Comparison of ENCODE assay signal across 14 mouse cellular contexts in genomic region chr19:10094695-10095094, GRCm38 (mm10). TPM values are rescaled to one million over a fixed set of nuclear protein-coding genes. Genes with fewer than 3 reads are reported as not detected.
DNase-seq lines count a peak whose midpoint lies in the region; ATAC-seq and TF ChIP-seq lines count a peak whose summit lies in the region.
"Had no signal": no experiment of that assay in that cellular context is flagged by ENCODE, and none has a peak within 500 bp of the region (broad histone marks: within the 10 kb centered on the region; RNA-seq: fewer than 3 reads in every experiment).

No protein-coding gene starts in this region.

- no peak for ATAC-seq in heart, embryonic 13.5 days (ENCODE audit: extremely low read depth, insufficient number of reproducible peaks, low FRiP score, low TSS enrichment)
- ATAC-seq in hindbrain, embryonic 13.5 days (ENCODE audit: low FRiP score) = no peak
- peak; percentile 45; the same call in 1 of the 2 replicates for ATAC-seq in liver, embryonic 13.5 days (ENCODE audit: low read depth)
- ATAC-seq: CD4-positive, CD25-positive, alpha-beta regulatory T cell, adult 4 months had no signal

- no peak for DNase-seq in heart, postnatal 25 days (ENCODE audit: low spot score)
- peak; percentile 17 for DNase-seq in liver, embryonic 13.5 days
- DNase-seq in layer of hippocampus, postnatal 10 days (ENCODE audit: low spot score in 2 of 2) = no peak
- no peak for DNase-seq in kidney, postnatal 36 days
- DNase-seq: cerebellum, postnatal 10 days; gastrocnemius, postnatal 25 days; heart, postnatal 36 days; spleen, adult 18-20 months had no signal

- H3K27ac ChIP-seq in heart, embryonic 13.5 days (replicated peaks) = no peak overlapping the region
- no peak overlapping the region; the same call in 1 of the 2 replicates for H3K27ac ChIP-seq in hindbrain, embryonic 13.5 days
- no peak overlapping the region for H3K27ac ChIP-seq in liver, embryonic 13.5 days
- peak overlapping the region; percentile 72 for H3K27ac ChIP-seq in small intestine, adult 2 months (ENCODE audit: insufficient read depth, low read depth, low read length)
- H3K27ac ChIP-seq: limb, embryonic 10.5 days; macrophage had no signal

- peaks cover 55% of the 10 kb centered on the region for H3K36me3 ChIP-seq in heart, embryonic 13.5 days
- peaks cover 60% of the 10 kb centered on the region for H3K36me3 ChIP-seq in hindbrain, embryonic 13.5 days
- peaks cover 74% of the 10 kb centered on the region for H3K36me3 ChIP-seq in liver, embryonic 13.5 days
- peaks cover 5% of the 10 kb centered on the region for H3K36me3 ChIP-seq in small intestine, adult 2 months (ENCODE audit: control insufficient read depth, insufficient read depth, low read length)

- peak overlapping the region; percentile 10; the same call in 1 of the 2 replicates for H3K4me2 ChIP-seq in heart, embryonic 13.5 days
- H3K4me2 ChIP-seq in hindbrain, embryonic 13.5 days = 0 out of 2 replicates have a peak overlapping the region, but pooled peaks have one; percentile 15
- H3K4me2 ChIP-seq in liver, embryonic 13.5 days = no peak overlapping the region

- no peak overlapping the region for H3K4me3 ChIP-seq in heart, embryonic 13.5 days
- 0 out of 2 replicates have a peak overlapping the region, but pooled peaks have one; percentile 4 for H3K4me3 ChIP-seq in hindbrain, embryonic 13.5 days
- no peak overlapping the region for H3K4me3 ChIP-seq in liver, embryonic 13.5 days (replicated peaks)
- no peak overlapping the region; the same call in 1 of the 2 replicates for H3K4me3 ChIP-seq in small intestine, adult 2 months (ENCODE audit: low read depth, low read length)
- H3K4me3 ChIP-seq: limb, embryonic 10.5 days had no signal

- H3K9ac ChIP-seq in heart, embryonic 13.5 days = peak overlapping the region; percentile 59
- peak overlapping the region; percentile 93 for H3K9ac ChIP-seq in hindbrain, embryonic 13.5 days
- H3K9ac ChIP-seq in liver, embryonic 13.5 days = 0 out of 2 replicates have a peak overlapping the region, but pooled peaks have one; percentile 7

- H3K27me3 ChIP-seq in heart, embryonic 13.5 days (replicated peaks) = no peaks in the 10 kb centered on the region
- no peaks in the 10 kb centered on the region for H3K27me3 ChIP-seq in hindbrain, embryonic 13.5 days
- H3K27me3 ChIP-seq in liver, embryonic 13.5 days = no peaks in the 10 kb centered on the region
- no peaks in the 10 kb centered on the region for H3K27me3 ChIP-seq in small intestine, adult 2 months (ENCODE audit: control insufficient read depth, insufficient read depth, low read length)

- peaks cover 45% of the 10 kb centered on the region for H3K4me1 ChIP-seq in heart, embryonic 13.5 days
- peaks cover 56% of the 10 kb centered on the region for H3K4me1 ChIP-seq in hindbrain, embryonic 13.5 days (replicated peaks)
- H3K4me1 ChIP-seq in liver, embryonic 13.5 days (replicated peaks) = peaks cover 74% of the 10 kb centered on the region
- peaks cover 19% of the 10 kb centered on the region; the same call in 1 of the 2 replicates for H3K4me1 ChIP-seq in small intestine, adult 2 months (ENCODE audit: control insufficient read depth, insufficient read depth, insufficient read length, low read length)

- intact Hi-C loops in heart, postnatal 25 days (cut with DNase I) = no loop called here

- 0 out of 2 replicates have a peak, but pooled peaks have one; percentile 4 for TF ChIP-seq CTCF in small intestine, adult 2 months (IDR thresholded peaks at IDR 0.05; ENCODE audit: extremely low read depth, insufficient read length, insufficient replicate concordance, low read depth, low read length)

- no peaks in the 10 kb centered on the region for H3K9me3 ChIP-seq in heart, embryonic 13.5 days
- no peaks in the 10 kb centered on the region for H3K9me3 ChIP-seq in hindbrain, embryonic 13.5 days
- no peaks in the 10 kb centered on the region for H3K9me3 ChIP-seq in liver, embryonic 13.5 days (replicated peaks)
- H3K9me3 ChIP-seq: limb, embryonic 10.5 days had no signal

- no peak for TF ChIP-seq POLR2A in small intestine, adult 2 months (IDR thresholded peaks at IDR 0.05; ENCODE audit: low read depth, low read length)

- 61% methylated on average over 4 of the region's 4 CpGs for WGBS in heart, embryonic 13.5 days
- 84% methylated on average over 4 of the region's 4 CpGs for WGBS in hindbrain, embryonic 13.5 days
- WGBS in liver, embryonic 13.5 days (ENCODE audit: insufficient replicate concordance) = 42% methylated on average over 4 of the region's 4 CpGs
- 28% methylated on average over 4 of the region's 4 CpGs for WGBS in small intestine, adult 2 months

RNA-seq across cellular contexts. Expression of gene Fads2, which starts 6.9 kb away (rescaled TPM):
- 47.1 and 50.3 TPM in 2 replicates for polyA plus RNA-seq in heart, embryonic 13.5 days (2015; fragmentation: Nextera tagmentation; extraction: Ambion mirVana)
- total RNA-seq in heart, postnatal 25 days (2021) = 1 to 10 TPM; 5.2 to 5.4 TPM
- polyA plus RNA-seq in hindbrain, embryonic 13.5 days (2015; fragmentation: Nextera tagmentation; extraction: Ambion mirVana) = 149 and 152 TPM in 2 replicates
- polyA plus RNA-seq in liver, embryonic 13.5 days (2015; fragmentation: Nextera tagmentation; extraction: Ambion mirVana) = 66.8 and 76.0 TPM in 2 replicates
- 29.6 and 44.9 TPM in 2 replicates for polyA plus RNA-seq in small intestine, adult 2 months (2012; rRNA removed)
- 100 to 1,000 TPM; 276 to 282 TPM for total RNA-seq in layer of hippocampus, postnatal 10 days (2021)

RNA-seq across cellular contexts. Expression of gene Fads3, which starts 53.3 kb away (rescaled TPM):
- 39.4 and 41.9 TPM in 2 replicates for polyA plus RNA-seq in heart, embryonic 13.5 days (2015; fragmentation: Nextera tagmentation; extraction: Ambion mirVana)
- total RNA-seq in heart, postnatal 25 days (2021) = 10 to 100 TPM; 35.9 to 36.0 TPM
- polyA plus RNA-seq in hindbrain, embryonic 13.5 days (2015; fragmentation: Nextera tagmentation; extraction: Ambion mirVana) = 15.2 and 18.0 TPM in 2 replicates
- polyA plus RNA-seq in liver, embryonic 13.5 days (2015; fragmentation: Nextera tagmentation; extraction: Ambion mirVana) = 5.3 and 7.3 TPM in 2 replicates
- 7.6 and 18.9 TPM in 2 replicates for polyA plus RNA-seq in small intestine, adult 2 months (2012; rRNA removed)
- total RNA-seq in layer of hippocampus, postnatal 10 days (2021) = 10 to 100 TPM; 49.1 to 54.6 TPM
- polyA plus RNA-seq: CD4-positive, CD25-positive, alpha-beta regulatory T cell, adult 4 months had no signal

Comparison
In these comparisons a context has a peak if more than half of its experiments do, and no peak if none do; other contexts are left out.
1. H3K9ac ChIP-seq: peak in every context shown above with its lines; median percentile 93 in hindbrain, embryonic 13.5 days; 59 in heart, embryonic 13.5 days; 7 in liver, embryonic 13.5 days.